In genomic region chr2:33986420-33986819, GRCm38 (mm10) we compare ENCODE assay signal across 10 mouse cellular contexts.
A peak's percentile ranks its signal among the peaks of the same experiment; 100 is the strongest.
DNase-seq lines count a peak whose midpoint lies in the region; ATAC-seq and TF ChIP-seq lines count a peak whose summit lies in the region.
"Had no signal": no experiment of that assay in that cellular context is flagged by ENCODE, and none has a peak within 500 bp of the region (broad histone marks: within the 10 kb centered on the region; RNA-seq: fewer than 3 reads in every experiment).

No protein-coding gene starts in this region.

- H3K27ac ChIP-seq in lung, embryonic 14.5 days (ENCODE audit: low read depth): no peak overlapping the region
- no peak overlapping the region for H3K27ac ChIP-seq in heart, embryonic 16.5 days (ENCODE audit: low read length)
- H3K27ac ChIP-seq: embryonic facial prominence, embryonic 12.5 days; liver, embryonic 14.5 days had no signal

- DNase-seq in frontal cortex, postnatal 10 days (ENCODE audit: low spot score in 2 of 2): no peak
- DNase-seq in lung, embryonic 14.5 days: peak; percentile 72
- DNase-seq in lung, adult 2 months: no peak
- peak; percentile 31 for DNase-seq in mesoderm, embryonic 11.5 days (ENCODE audit: low read depth, low spot score)
- DNase-seq in spleen, adult 12 weeks (ENCODE audit: low spot score): no peak
- no peak for DNase-seq in adrenal gland, postnatal 10 days

- whole genome bisulfite sequencing in lung, embryonic 14.5 days: 26% methylated on average over 4 of the region's 4 CpGs
- WGBS in lung, adult 2 months: 23% methylated on average over 4 of the region's 4 CpGs
- 32% methylated on average over 4 of the region's 4 CpGs for WGBS in heart, embryonic 16.5 days

- no peak for TF ChIP-seq POLR2A in lung, adult 2 months (IDR thresholded peaks at IDR 0.05; ENCODE audit: borderline replicate concordance, extremely low read depth, low read depth, low read length)

- H3K4me1 ChIP-seq in lung, embryonic 14.5 days (ENCODE audit: insufficient read depth): no peaks in the 10 kb centered on the region
- H3K4me1 ChIP-seq in lung, adult 2 months (ENCODE audit: control insufficient read depth, insufficient read depth, low read length): no peaks in the 10 kb centered on the region
- H3K4me1 ChIP-seq in heart, embryonic 16.5 days (ENCODE audit: control insufficient read depth, insufficient read depth, low read length): no peaks in the 10 kb centered on the region
- H3K4me1 ChIP-seq: embryonic facial prominence, embryonic 12.5 days had no signal

- no peaks in the 10 kb centered on the region for H3K27me3 ChIP-seq in lung, embryonic 14.5 days (ENCODE audit: insufficient read depth, low read length)
- H3K27me3 ChIP-seq in heart, embryonic 16.5 days (ENCODE audit: control insufficient read depth, insufficient read depth, low read length): no peaks in the 10 kb centered on the region
- H3K27me3 ChIP-seq: embryonic facial prominence, embryonic 12.5 days had no signal

- no peaks in the 10 kb centered on the region for H3K36me3 ChIP-seq in lung, embryonic 14.5 days (ENCODE audit: insufficient read depth)
- no peaks in the 10 kb centered on the region for H3K36me3 ChIP-seq in heart, embryonic 16.5 days (ENCODE audit: control insufficient read depth, insufficient read depth)
- H3K36me3 ChIP-seq: embryonic facial prominence, embryonic 12.5 days had no signal

- no peak overlapping the region for H3K4me3 ChIP-seq in lung, embryonic 14.5 days (ENCODE audit: low read depth, low read length)
- H3K4me3 ChIP-seq in lung, adult 2 months (replicated peaks; ENCODE audit: extremely low read depth, low read depth, low read length): no peak overlapping the region
- H3K4me3 ChIP-seq in heart, embryonic 16.5 days (ENCODE audit: low read length): no peak overlapping the region
- H3K4me3 ChIP-seq: embryonic facial prominence, embryonic 12.5 days had no signal

- H3K4me2 ChIP-seq in lung, embryonic 14.5 days: no peak overlapping the region
- peak overlapping the region; percentile 44 for H3K4me2 ChIP-seq in heart, embryonic 16.5 days (ENCODE audit: low read depth, low read length)
- H3K4me2 ChIP-seq: embryonic facial prominence, embryonic 12.5 days had no signal

- peak; percentile 98 for ATAC-seq in frontal cortex, adult (ENCODE audit: low TSS enrichment)
- no peak for ATAC-seq in lung, embryonic 14.5 days (ENCODE audit: insufficient read depth)
- ATAC-seq in heart, embryonic 16.5 days (replicated peaks; ENCODE audit: extremely low read depth, insufficient read depth, low FRiP score): no peak

- no peaks in the 10 kb centered on the region for H3K9me3 ChIP-seq in lung, embryonic 14.5 days (ENCODE audit: low read depth, low read length)
- H3K9me3 ChIP-seq in heart, embryonic 16.5 days (replicated peaks; ENCODE audit: control insufficient read depth, low read length): no peaks in the 10 kb centered on the region
- H3K9me3 ChIP-seq: embryonic facial prominence, embryonic 12.5 days had no signal

- H3K9ac ChIP-seq in lung, embryonic 14.5 days: no peak overlapping the region
- no peak overlapping the region for H3K9ac ChIP-seq in heart, embryonic 16.5 days (ENCODE audit: low read length)
- H3K9ac ChIP-seq: embryonic facial prominence, embryonic 12.5 days; liver, embryonic 14.5 days had no signal

- TF ChIP-seq CTCF in lung, embryonic 14.5 days (IDR thresholded peaks at IDR 0.05; ENCODE audit: low read depth): no peak
- no peak for TF ChIP-seq CTCF in lung, adult 2 months (IDR thresholded peaks at IDR 0.05; ENCODE audit: insufficient read depth, low read length)

Comparison
In these comparisons a context has a peak if more than half of its experiments do, and no peak if none do; other contexts are left out.
1. DNase-seq: peak in lung, embryonic 14.5 days (single experiment) and mesoderm, embryonic 11.5 days (single experiment); none in frontal cortex, postnatal 10 days (0 of 2), lung, adult 2 months (single experiment), spleen, adult 12 weeks (single experiment) and adrenal gland, postnatal 10 days (single experiment).